Mouse (Mus musculus) CD4-positive, CD25-positive, alpha-beta regulatory T cell, adult 9 weeks (primary cell): ENCODE data around the gene Gpr155. TPM values are rescaled to one million over a fixed set of nuclear protein-coding genes. Genes with fewer than 3 reads are reported as not detected.

Experiments used
- polyA plus RNA-seq: library from polyadenylated mRNA; unstranded; fragments of 100-300 nt; shearing (Covaris generic); gene quantifications from one replicate; pipeline ENCODE4 v1.2.1, GENCODE M21; 2017

Gene Gpr155
- 29.3 TPM for polyA plus RNA-seq

GRCm38 (mm10) chr2:73386356-73387046 is at the start of gene Gpr155:
Gene Gpr155, minus strand, starts transcription at chr2:73386572.

GRCm38 (mm10) chr2:73312152-73313116 is 73.9 kb downstream of the Gpr155 start, which contains the start of the genes Scrn3 and Cir1:
Gene Scrn3, plus strand, starts transcription at chr2:73312601.
Gene Cir1, minus strand, starts transcription at chr2:73312701.

Other genes starting within 250 kb of the Gpr155 start
- 74.7 TPM for gene Ola1, start 167.6 kb downstream of the Gpr155 start, polyA plus RNA-seq
- not detected for gene Sp9, start 114.6 kb downstream of the Gpr155 start, polyA plus RNA-seq
- gene Scrn3, start 74.0 kb downstream of the Gpr155 start, polyA plus RNA-seq = 19.3 TPM
- gene Cir1, start 73.9 kb downstream of the Gpr155 start, polyA plus RNA-seq = 40.4 TPM
- gene Wipf1, start 143.2 kb upstream of the Gpr155 start, polyA plus RNA-seq = 142 TPM
- not detected for gene Chrna1, start 193.8 kb upstream of the Gpr155 start, polyA plus RNA-seq